Mouse (Mus musculus) hindbrain, embryonic 15.5 days (tissue): Measurements from ENCODE around the gene Rgcc. TPM values are rescaled to one million over a fixed set of nuclear protein-coding genes. Genes with fewer than 3 reads are reported as not detected.

ENCODE experiments used
- ATAC-seq: fragments of 200-750 bp; cut with Nextera tagmentation; 2 replicates; pipeline ENCODE4 v1.8.0; 2017; ENCODE audit warnings: low read depth, moderate number of reproducible peaks, moderate TSS enrichment; ENCODE audit not compliant: low FRiP score
- H3K27ac ChIP-seq: fragments of 300-500 bp; sonication (generic); replicated peaks from 2 replicates; pipeline ENCODE4 v1.5.1; 2015; ENCODE audit warnings: mild to moderate bottlenecking, inconsistent platforms
- H3K27me3 ChIP-seq: fragments of 300-500 bp; sonication (generic); 2 replicates; pipeline ENCODE4 v1.6.1; 2015; ENCODE audit warnings: control low read depth, inconsistent platforms
- H3K36me3 ChIP-seq: fragments of 300-500 bp; sonication (generic); 2 replicates; pipeline ENCODE4 v1.6.1; 2015; ENCODE audit warnings: control low read depth, inconsistent platforms
- H3K4me1 ChIP-seq: fragments of 300-500 bp; sonication (generic); replicated peaks from 2 replicates; pipeline ENCODE4 v1.6.1; 2015; ENCODE audit warnings: control low read depth, inconsistent platforms
- H3K4me2 ChIP-seq: fragments of 300-500 bp; sonication (generic); 2 replicates; pipeline ENCODE4 v1.6.1; 2015; ENCODE audit warnings: moderate library complexity, mild to moderate bottlenecking, inconsistent platforms
- H3K4me3 ChIP-seq: fragments of 300-500 bp; sonication (generic); 2 replicates; pipeline ENCODE4 v1.5.1; 2015; ENCODE audit warnings: mild to moderate bottlenecking, inconsistent platforms
- H3K9ac ChIP-seq: fragments of 300-500 bp; sonication (generic); 2 replicates; pipeline ENCODE4 v1.6.1; 2015; ENCODE audit warnings: inconsistent platforms
- H3K9me3 ChIP-seq: fragments of 300-500 bp; sonication (generic); 2 replicates; pipeline ENCODE4 v1.6.1; 2016; ENCODE audit warnings: control low read depth, inconsistent platforms
- WGBS: fragments of 180-500 bp; shearing (Covaris S2); methylation state at CpG from one replicate; pipeline ENCODE4 v1.1.7; 2015; 5-methylcytosine and 5-hydroxymethylcytosine counted together
- polyA plus RNA-seq: library from polyadenylated mRNA; unstranded; fragments of >200 nt; fragmentation: Nextera tagmentation; extraction: Ambion mirVana; gene quantifications from 2 replicates; pipeline ENCODE4 v1.2.1, GENCODE M21; 2015

The Rgcc gene
- polyA plus RNA-seq, 1 experiment from 2014 or later = 40.4 TPM

- H3K4me2 ChIP-seq = no peak overlapping the region
- peak overlapping the region; percentile 9; the same call in 1 of the 2 replicates for H3K27ac ChIP-seq
- H3K9ac ChIP-seq = no peak overlapping the region
- H3K4me3 ChIP-seq = no peak overlapping the region
- H3K27me3 ChIP-seq = no peaks in the 10 kb centered on the region
- peaks cover 16% of the 10 kb centered on the region for H3K4me1 ChIP-seq
- ATAC-seq = no peak
- 62% methylated on average over 9 of the region's 9 CpGs for WGBS
- H3K9me3 ChIP-seq = no peaks in the 10 kb centered on the region
- no peaks in the 10 kb centered on the region for H3K36me3 ChIP-seq
Measured at GRCm38 (mm10) chr14:79289909-79290308, 11.5 kb downstream of the Rgcc start.

GRCm38 (mm10) chr14:79288280-79288679 is 13.2 kb downstream of the Rgcc start:
- H3K4me3 ChIP-seq = no peak overlapping the region
- H3K9ac ChIP-seq = no peak overlapping the region
- no peak overlapping the region for H3K27ac ChIP-seq
- H3K4me1 ChIP-seq = peaks cover 14% of the 10 kb centered on the region
- no peaks in the 10 kb centered on the region for H3K9me3 ChIP-seq
- 71% methylated on average over 3 of the region's 3 CpGs for WGBS
- no peaks in the 10 kb centered on the region for H3K36me3 ChIP-seq
- no peak overlapping the region for H3K4me2 ChIP-seq
- H3K27me3 ChIP-seq = no peaks in the 10 kb centered on the region
- no peak for ATAC-seq

- no peak overlapping the region for H3K4me3 ChIP-seq
- no peaks in the 10 kb centered on the region for H3K36me3 ChIP-seq
- no peaks in the 10 kb centered on the region for H3K27me3 ChIP-seq
- 96% methylated on average over 7 of the region's 7 CpGs for WGBS
- no peak for ATAC-seq
- no peak overlapping the region for H3K9ac ChIP-seq
- H3K4me2 ChIP-seq = no peak overlapping the region
- H3K27ac ChIP-seq = no peak overlapping the region
- peaks cover 8% of the 10 kb centered on the region; the same call in 1 of the 2 replicates for H3K4me1 ChIP-seq
- H3K9me3 ChIP-seq = no peaks in the 10 kb centered on the region
Measured at GRCm38 (mm10) chr14:79287251-79287863, 14.1 kb downstream of the Rgcc start.

- WGBS = 93% methylated on average over 5 of the region's 5 CpGs
- Histone ChIP-seq H3K27me3 (no peaks in the 10 kb centered on the region), H3K9me3 (no peaks in the 10 kb centered on the region), H3K9ac (no peak overlapping the region), H3K4me1 (0 out of 2 replicates have a peak, but pooled peaks cover 4% of the 10 kb centered on the region), H3K4me3 (no peak overlapping the region), H3K36me3 (no peaks in the 10 kb centered on the region), H3K27ac (no peak overlapping the region), H3K4me2 (no peak overlapping the region)
- ATAC-seq = no peak
Measured at GRCm38 (mm10) chr14:79285549-79285948, 15.9 kb downstream of the Rgcc start.

- H3K27ac ChIP-seq = no peak overlapping the region
- no peak overlapping the region for H3K9ac ChIP-seq
- H3K9me3 ChIP-seq = no peaks in the 10 kb centered on the region
- H3K4me3 ChIP-seq = no peak overlapping the region
- H3K4me2 ChIP-seq = no peak overlapping the region
- no peaks in the 10 kb centered on the region for H3K36me3 ChIP-seq
- 90% methylated on average over 4 of the region's 4 CpGs for WGBS
- H3K27me3 ChIP-seq = no peaks in the 10 kb centered on the region
- ATAC-seq = 0 out of 2 replicates have a peak, but pooled peaks have one; percentile 8
- H3K4me1 ChIP-seq = no peaks in the 10 kb centered on the region
Measured at GRCm38 (mm10) chr14:79284616-79285015, 16.8 kb downstream of the Rgcc start.

GRCm38 (mm10) chr14:79283952-79284351 is 17.5 kb downstream of the Rgcc start:
- Histone ChIP-seq H3K4me3 (no peak overlapping the region), H3K4me1 (no peaks in the 10 kb centered on the region), H3K4me2 (no peak overlapping the region), H3K27ac (no peak overlapping the region), H3K9ac (no peak overlapping the region), H3K9me3 (no peaks in the 10 kb centered on the region), H3K36me3 (no peaks in the 10 kb centered on the region), H3K27me3 (no peaks in the 10 kb centered on the region)
- ATAC-seq = no peak
- 93% methylated on average over 7 of the region's 7 CpGs for WGBS

GRCm38 (mm10) chr14:79281894-79282553 is 19.4 kb downstream of the Rgcc start:
- Histone ChIP-seq H3K4me2 (no peak overlapping the region), H3K4me3 (no peak overlapping the region), H3K4me1 (no peaks in the 10 kb centered on the region), H3K27me3 (no peaks in the 10 kb centered on the region), H3K27ac (no peak overlapping the region), H3K36me3 (no peaks in the 10 kb centered on the region), H3K9me3 (no peaks in the 10 kb centered on the region), H3K9ac (no peak overlapping the region)
- 91% methylated on average over 9 of the region's 9 CpGs for WGBS
- ATAC-seq = no peak

- Histone ChIP-seq H3K27ac (no peak overlapping the region), H3K4me2 (no peak overlapping the region), H3K4me3 (no peak overlapping the region), H3K9me3 (no peaks in the 10 kb centered on the region), H3K36me3 (no peaks in the 10 kb centered on the region), H3K27me3 (no peaks in the 10 kb centered on the region), H3K4me1 (0 out of 2 replicates have a peak, but pooled peaks cover 6% of the 10 kb centered on the region), H3K9ac (no peak overlapping the region)
- no peak for ATAC-seq
- WGBS = 94% methylated on average over 9 of the region's 9 CpGs
Measured at GRCm38 (mm10) chr14:79280456-79280855, 21.0 kb downstream of the Rgcc start.

GRCm38 (mm10) chr14:79279494-79279893 is 22.0 kb downstream of the Rgcc start:
- H3K4me3 ChIP-seq = no peak overlapping the region
- 0 out of 2 replicates have a peak, but pooled peaks cover 6% of the 10 kb centered on the region for H3K4me1 ChIP-seq
- no peaks in the 10 kb centered on the region for H3K27me3 ChIP-seq
- 76% methylated on average over 1 of the region's 1 CpGs for WGBS
- ATAC-seq = no peak
- H3K9ac ChIP-seq = no peak overlapping the region
- H3K9me3 ChIP-seq = no peaks in the 10 kb centered on the region
- H3K4me2 ChIP-seq = no peak overlapping the region
- no peaks in the 10 kb centered on the region for H3K36me3 ChIP-seq
- no peak overlapping the region for H3K27ac ChIP-seq

- Histone ChIP-seq H3K9me3 (no peaks in the 10 kb centered on the region), H3K4me2 (no peak overlapping the region)
- 89% methylated on average over 4 of the region's 4 CpGs for WGBS
Measured at GRCm38 (mm10) chr14:79278927-79279326, 22.5 kb downstream of the Rgcc start.

GRCm38 (mm10) chr14:79277922-79278321 is 23.5 kb downstream of the Rgcc start:
- Histone ChIP-seq H3K4me3 (no peak overlapping the region), H3K9me3 (no peaks in the 10 kb centered on the region), H3K27me3 (no peaks in the 10 kb centered on the region), H3K4me2 (no peak overlapping the region), H3K27ac (no peak overlapping the region), H3K36me3 (no peaks in the 10 kb centered on the region), H3K9ac (no peak overlapping the region), H3K4me1 (peaks cover 10% of the 10 kb centered on the region; the same call in 1 of the 2 replicates)
- 50% methylated on average over 7 of the region's 7 CpGs for WGBS
- ATAC-seq = no peak

More at GRCm38 (mm10) chr14:79278927-79279326, 22.5 kb downstream of the Rgcc start:
- H3K4me3 ChIP-seq = no peak overlapping the region
- no peaks in the 10 kb centered on the region for H3K36me3 ChIP-seq
- H3K4me1 ChIP-seq = peaks cover 6% of the 10 kb centered on the region; the same call in 1 of the 2 replicates
- H3K27ac ChIP-seq = no peak overlapping the region
- H3K9ac ChIP-seq = no peak overlapping the region
- no peak for ATAC-seq
- no peaks in the 10 kb centered on the region for H3K27me3 ChIP-seq

- Histone ChIP-seq H3K9me3 (no peaks in the 10 kb centered on the region), H3K27me3 (no peaks in the 10 kb centered on the region), H3K36me3 (no peaks in the 10 kb centered on the region), H3K27ac (no peak overlapping the region), H3K4me3 (no peak overlapping the region), H3K4me2 (no peak overlapping the region), H3K9ac (no peak overlapping the region), H3K4me1 (peaks cover 10% of the 10 kb centered on the region; the same call in 1 of the 2 replicates)
- no peak for ATAC-seq
- 76% methylated on average over 8 of the region's 8 CpGs for WGBS
Measured at GRCm38 (mm10) chr14:79275870-79276395, 25.5 kb downstream of the Rgcc start.
